ENCODE assay signal across 7 mouse cellular contexts in the genomic region with DNA sequence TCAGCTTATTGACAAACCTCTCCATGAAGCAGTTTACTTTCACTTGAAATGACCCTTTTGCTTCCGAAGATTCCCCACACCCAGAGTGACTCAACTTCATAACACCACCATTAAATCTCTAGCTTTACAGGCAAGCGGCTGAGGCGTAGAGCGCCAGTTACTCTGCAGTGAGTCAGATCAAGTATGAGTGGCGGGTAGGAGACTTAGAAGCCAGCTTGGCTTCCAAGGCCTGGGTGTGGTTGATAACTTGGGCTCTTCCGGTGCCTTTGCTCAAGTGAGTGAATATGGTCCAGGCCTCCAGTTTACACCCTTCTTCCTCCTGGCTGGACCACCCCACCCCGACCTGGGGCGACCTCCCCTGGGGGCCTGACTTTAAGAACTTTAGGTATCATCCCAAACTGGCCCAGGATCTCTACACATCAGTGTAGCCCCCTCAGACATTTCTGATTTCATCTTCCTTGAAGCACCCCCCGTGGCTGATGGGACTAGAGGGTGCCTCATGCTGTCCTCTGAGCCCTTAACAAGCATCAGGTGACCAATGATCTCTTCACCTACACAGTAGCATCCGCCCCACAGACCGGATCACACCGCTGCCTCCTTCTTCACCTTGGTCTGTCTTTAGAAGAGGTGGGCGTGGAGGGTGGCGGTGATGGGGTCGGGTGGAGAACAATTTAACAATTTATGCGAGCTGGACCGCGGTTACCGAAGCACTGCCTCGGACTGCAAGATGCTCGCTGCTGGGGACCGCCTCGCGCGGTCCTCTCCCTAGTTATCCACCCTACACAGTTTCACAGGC. TPM values are rescaled to one million over a fixed set of nuclear protein-coding genes. Genes with fewer than 3 reads are reported as not detected.
DNase-seq lines count a peak whose midpoint lies in the region; ATAC-seq and TF ChIP-seq lines count a peak whose summit lies in the region.

No protein-coding gene starts in this region.

- peak overlapping the region; percentile 73 for H3K9ac ChIP-seq in lung, embryonic 16.5 days (ENCODE audit: low read length)
- peak overlapping the region; percentile 34 for H3K9ac ChIP-seq in forebrain, embryonic 15.5 days (replicated peaks)
- peak overlapping the region; percentile 44; the same call in 1 of the 2 replicates for H3K9ac ChIP-seq in liver, embryonic 14.5 days (replicated peaks)

- no peak for DNase-seq in lung, postnatal 4 days
- DNase-seq in brain, embryonic 14.5 days (ENCODE audit: low read depth): peak; percentile 17
- DNase-seq in liver, embryonic 14.5 days (ENCODE audit: low read depth in 3 of 3, low spot score in 3 of 3): no peak
- peak; percentile 6 to 20 for DNase-seq in urinary bladder, postnatal 36 days (ENCODE audit: low spot score in 2 of 2)
- no peak for DNase-seq in spleen, adult 18-20 months

- H3K4me3 ChIP-seq in lung, embryonic 16.5 days (ENCODE audit: low read length): peak overlapping the region; percentile 58
- H3K4me3 ChIP-seq in forebrain, embryonic 15.5 days: peak overlapping the region; percentile 50
- peak overlapping the region; percentile 51 to 58 for H3K4me3 ChIP-seq in liver, embryonic 14.5 days (ENCODE audit: insufficient read depth in 1 of 2, low read depth in 2 of 2, low read length in 2 of 2)

- TF ChIP-seq CTCF in brain, embryonic 14.5 days (IDR thresholded peaks at IDR 0.05; ENCODE audit: borderline replicate concordance, extremely low read depth, insufficient read depth, insufficient read length): no peak
- no peak for TF ChIP-seq CTCF in liver, embryonic 14.5 days (IDR thresholded peaks at IDR 0.05; ENCODE audit: low read depth)

- no peak overlapping the region for H3K27ac ChIP-seq in lung, embryonic 16.5 days (ENCODE audit: low read length)
- H3K27ac ChIP-seq in forebrain, embryonic 15.5 days (replicated peaks): no peak overlapping the region
- H3K27ac ChIP-seq in liver, embryonic 14.5 days: no peak overlapping the region

- no peaks in the 10 kb centered on the region for H3K9me3 ChIP-seq in lung, embryonic 16.5 days (ENCODE audit: control insufficient read depth, low read length)
- H3K9me3 ChIP-seq in forebrain, embryonic 15.5 days: no peaks in the 10 kb centered on the region
- H3K9me3 ChIP-seq in liver, embryonic 14.5 days (ENCODE audit: control insufficient read depth, low read length): no peaks in the 10 kb centered on the region

- WGBS in lung, embryonic 16.5 days: 25% methylated on average over 25 of the region's 25 CpGs
- WGBS in forebrain, embryonic 15.5 days: 18% methylated on average over 25 of the region's 25 CpGs
- 6% methylated on average over 25 of the region's 25 CpGs for WGBS in liver, embryonic 14.5 days (ENCODE audit: insufficient replicate concordance)

- no peaks in the 10 kb centered on the region for H3K36me3 ChIP-seq in lung, embryonic 16.5 days (ENCODE audit: control insufficient read depth, insufficient read depth, low read length)
- no peaks in the 10 kb centered on the region for H3K36me3 ChIP-seq in forebrain, embryonic 15.5 days
- no peaks in the 10 kb centered on the region for H3K36me3 ChIP-seq in liver, embryonic 14.5 days (replicated peaks; ENCODE audit: control insufficient read depth, insufficient read depth, low read depth)

- H3K4me2 ChIP-seq in lung, embryonic 16.5 days (ENCODE audit: low read depth, low read length): peak overlapping the region; percentile 72
- peak overlapping the region; percentile 97 for H3K4me2 ChIP-seq in forebrain, embryonic 15.5 days (replicated peaks)
- H3K4me2 ChIP-seq in liver, embryonic 14.5 days (ENCODE audit: low read depth): peak overlapping the region; percentile 85

- no peak for ATAC-seq in lung, embryonic 16.5 days (ENCODE audit: low read depth)
- peak; percentile 2; the same call in 1 of the 2 replicates for ATAC-seq in forebrain, embryonic 15.5 days (replicated peaks)
- peak; percentile 53; the same call in 1 of the 2 replicates for ATAC-seq in liver, embryonic 14.5 days (ENCODE audit: insufficient read depth)

- peaks cover 3% of the 10 kb centered on the region; the same call in 1 of the 2 replicates for H3K27me3 ChIP-seq in lung, embryonic 16.5 days (ENCODE audit: control insufficient read depth, insufficient read depth, low read depth, low read length)
- H3K27me3 ChIP-seq in forebrain, embryonic 15.5 days: peaks cover 27% of the 10 kb centered on the region
- peaks cover 5% of the 10 kb centered on the region; the same call in 1 of the 2 replicates for H3K27me3 ChIP-seq in liver, embryonic 14.5 days (ENCODE audit: control insufficient read depth, insufficient read depth, low read length)

- H3K4me1 ChIP-seq in lung, embryonic 16.5 days (replicated peaks; ENCODE audit: control insufficient read depth, insufficient read depth, low read length): peaks cover 11% of the 10 kb centered on the region
- peaks cover 17% of the 10 kb centered on the region for H3K4me1 ChIP-seq in forebrain, embryonic 15.5 days
- peaks cover 0 to 10% of the 10 kb centered on the region in 2 experiments; a peak in 3 of 4 replicates for H3K4me1 ChIP-seq in liver, embryonic 14.5 days (replicated peaks; ENCODE audit: control insufficient read depth in 2 of 2, insufficient read depth in 2 of 2, low read length in 1 of 2)

- 0 out of 2 replicates have a peak, but pooled peaks have one; percentile 9 for TF ChIP-seq EP300 in liver, embryonic 14.5 days (IDR thresholded peaks at IDR 0.05; ENCODE audit: low read depth)

- TF ChIP-seq POLR2A in brain, embryonic 14.5 days (IDR thresholded peaks at IDR 0.05; ENCODE audit: borderline replicate concordance, extremely low read depth, insufficient read depth, insufficient read length, poor library complexity, severe bottlenecking): no peak

RNA-seq across cellular contexts. Expression of a gene that starts 0.7 kb away (rescaled TPM):
- 17.3 and 20.6 TPM in 2 replicates for polyA plus RNA-seq in lung, embryonic 16.5 days (2015; fragmentation: Nextera tagmentation; extraction: Ambion mirVana)
- 5.2 and 8.0 TPM in 2 replicates for polyA plus RNA-seq in brain, embryonic 14.5 days (2012; rRNA removed)
- polyA plus RNA-seq in forebrain, embryonic 15.5 days (2015; fragmentation: Nextera tagmentation; extraction: Ambion mirVana): 1.6 and 1.8 TPM in 2 replicates
- polyA plus RNA-seq in liver, embryonic 14.5 days (2012; rRNA removed): 4.8 and 5.4 TPM in 2 replicates
- polyA plus RNA-seq in liver, embryonic 14.5 days (2014; fragmentation: Nextera tagmentation; extraction: Ambion mirVana): 5.4 TPM in 2 replicates

Comparison
In these comparisons a context has a peak if more than half of its experiments do, and no peak if none do; other contexts are left out.
1. DNase-seq: peak in brain, embryonic 14.5 days (single experiment) and urinary bladder, postnatal 36 days (2 of 2); none in lung, postnatal 4 days (0 of 2), liver, embryonic 14.5 days (0 of 3) and spleen, adult 18-20 months (0 of 2).
2. Peak in every context shown above with its lines, with median percentiles within 50 percentile points of each other: H3K4me2 ChIP-seq, H3K4me3 ChIP-seq and H3K9ac ChIP-seq.